Mouse (Mus musculus) forebrain, embryonic 15.5 days (tissue): ENCODE results near the gene Nap1l5. TPM values are rescaled to one million over a fixed set of nuclear protein-coding genes. Genes with fewer than 3 reads are reported as not detected.

Experiments
- ATAC-seq: fragments of 200-750 bp; cut with Nextera tagmentation; replicated peaks from 2 replicates; pipeline ENCODE4 v1.8.0; 2017; ENCODE audit warnings: mild to moderate bottlenecking, moderate TSS enrichment, moderate library complexity
- H3K27ac ChIP-seq: fragments of 300-500 bp; sonication (generic); replicated peaks from 2 replicates; pipeline ENCODE4 v1.5.1; 2015; ENCODE audit warnings: mild to moderate bottlenecking, inconsistent platforms
- H3K27me3 ChIP-seq: fragments of 300-500 bp; sonication (generic); 2 replicates; pipeline ENCODE4 v1.6.1; 2015; ENCODE audit warnings: inconsistent platforms
- H3K36me3 ChIP-seq: fragments of 300-500 bp; sonication (generic); 2 replicates; pipeline ENCODE4 v1.6.1; 2015; ENCODE audit warnings: mild to moderate bottlenecking, inconsistent platforms
- H3K4me1 ChIP-seq: fragments of 300-500 bp; sonication (generic); 2 replicates; pipeline ENCODE4 v1.6.1; 2015; ENCODE audit warnings: inconsistent platforms
- H3K4me2 ChIP-seq: fragments of 300-500 bp; sonication (generic); replicated peaks from 2 replicates; pipeline ENCODE4 v1.6.1; 2015; ENCODE audit warnings: mild to moderate bottlenecking, inconsistent platforms
- H3K4me3 ChIP-seq: fragments of 300-500 bp; sonication (generic); 2 replicates; pipeline ENCODE4 v1.5.1; 2015; ENCODE audit warnings: mild to moderate bottlenecking, inconsistent platforms
- H3K9ac ChIP-seq: fragments of 300-500 bp; sonication (generic); replicated peaks from 2 replicates; pipeline ENCODE4 v1.6.1; 2015; ENCODE audit warnings: mild to moderate bottlenecking, inconsistent platforms
- H3K9me3 ChIP-seq: fragments of 300-500 bp; sonication (generic); 2 replicates; pipeline ENCODE4 v1.6.1; 2016; ENCODE audit warnings: inconsistent platforms
- WGBS: fragments of 180-500 bp; shearing (Covaris S2); methylation state at CpG from one replicate; pipeline ENCODE4 v1.1.7; 2015; ENCODE audit warnings: mixed read lengths; 5-methylcytosine and 5-hydroxymethylcytosine counted together
- polyA plus RNA-seq: library from polyadenylated mRNA; unstranded; fragments of >200 nt; fragmentation: Nextera tagmentation; extraction: Ambion mirVana; gene quantifications from 2 replicates; pipeline ENCODE4 v1.2.1, GENCODE M21; 2015

Gene Nap1l5
- polyA plus RNA-seq, 1 experiment from 2014 or later = 90.4 TPM

DNA sequence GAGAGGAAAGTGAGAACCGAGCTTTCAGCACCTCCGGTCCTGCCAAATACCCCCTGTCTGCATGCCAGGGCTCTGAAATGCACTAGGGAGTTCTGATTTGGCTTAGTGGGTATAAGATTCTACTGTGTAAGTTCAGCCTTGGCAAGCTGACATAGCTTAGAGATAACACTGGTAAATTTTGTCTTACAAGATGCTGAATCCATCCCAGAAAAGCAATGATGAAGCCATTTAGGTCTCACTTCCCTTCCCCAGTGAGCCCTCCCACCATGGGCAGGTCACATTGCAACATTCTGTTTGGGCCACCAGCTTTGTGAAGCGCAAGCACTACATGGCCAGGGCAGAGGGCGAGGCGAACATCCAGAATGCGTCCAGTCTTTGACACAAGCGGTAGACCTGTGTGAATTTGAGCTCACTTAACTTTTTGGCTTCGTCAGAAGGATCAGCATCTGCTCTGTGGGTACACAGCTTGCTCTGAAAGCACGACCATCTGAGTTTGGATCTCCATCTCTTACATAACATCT, 23.1 kb upstream of the Nap1l5 start:
- peak overlapping the region; percentile 63 for H3K27ac ChIP-seq
- H3K27me3 ChIP-seq = no peaks in the 10 kb centered on the region
- H3K4me1 ChIP-seq = peaks cover 42% of the 10 kb centered on the region
- no peaks in the 10 kb centered on the region for H3K36me3 ChIP-seq
- peak; percentile 62; the same call in 1 of the 2 replicates for ATAC-seq
- no peak overlapping the region for H3K9ac ChIP-seq
- whole genome bisulfite sequencing = 74% methylated on average over 9 of the region's 9 CpGs
- H3K4me3 ChIP-seq = no peak overlapping the region
- H3K4me2 ChIP-seq = no peak overlapping the region
- no peaks in the 10 kb centered on the region for H3K9me3 ChIP-seq

DNA sequence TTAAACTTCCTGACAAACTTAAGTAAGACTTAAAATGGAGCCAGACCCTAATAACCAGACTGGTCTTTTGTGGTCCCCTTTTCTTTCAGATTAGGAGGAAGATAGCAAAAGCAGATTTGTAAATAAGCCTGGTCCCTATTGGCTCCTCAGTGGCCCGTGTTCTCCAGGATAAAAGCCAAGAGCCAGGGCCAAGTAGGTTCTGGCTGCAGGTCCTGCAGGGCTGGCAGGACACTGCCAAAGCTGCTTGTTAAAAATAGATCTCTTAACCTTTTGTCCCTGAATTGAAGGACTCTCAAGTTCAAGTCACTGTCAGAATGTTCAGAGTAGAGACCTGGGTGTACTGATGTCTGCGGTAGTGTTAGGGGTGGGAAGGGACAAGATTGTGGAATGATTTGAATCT, 21.0 kb upstream of the Nap1l5 start:
- Histone ChIP-seq H3K4me3 (no peak overlapping the region), H3K36me3 (no peaks in the 10 kb centered on the region), H3K9ac (no peak overlapping the region), H3K27ac (no peak overlapping the region), H3K27me3 (no peaks in the 10 kb centered on the region), H3K9me3 (no peaks in the 10 kb centered on the region), H3K4me1 (peaks cover 27% of the 10 kb centered on the region), H3K4me2 (no peak overlapping the region)
- no peak for ATAC-seq
- WGBS = 70% methylated on average over 2 of the region's 2 CpGs

DNA sequence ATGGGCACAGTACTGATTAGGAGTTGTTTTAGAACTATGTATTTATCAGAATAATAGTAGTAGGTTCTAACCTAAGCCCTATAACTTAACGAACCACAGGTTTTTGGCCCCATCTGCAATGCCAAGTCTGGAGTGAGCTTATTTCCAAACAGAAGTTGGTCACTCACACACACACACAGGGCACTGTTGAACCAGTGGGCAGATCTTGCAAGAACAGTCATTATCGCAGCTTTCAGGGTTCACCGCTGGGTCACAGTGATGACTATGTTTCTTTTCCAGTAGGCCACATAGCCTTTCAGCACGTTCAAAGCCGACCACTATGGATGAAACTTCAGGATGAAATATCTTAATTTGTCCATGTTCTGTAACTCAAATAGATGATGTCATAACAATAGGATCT, 15.6 kb upstream of the Nap1l5 start:
- no peak overlapping the region for H3K9ac ChIP-seq
- no peak for ATAC-seq
- 89% methylated on average over 5 of the region's 5 CpGs for WGBS
- no peak overlapping the region for H3K27ac ChIP-seq
- H3K36me3 ChIP-seq = peaks cover 3% of the 10 kb centered on the region; the same call in 1 of the 2 replicates
- H3K4me1 ChIP-seq = 0 out of 2 replicates have a peak, but pooled peaks cover 3% of the 10 kb centered on the region
- no peak overlapping the region for H3K4me3 ChIP-seq
- no peak overlapping the region for H3K4me2 ChIP-seq
- H3K27me3 ChIP-seq = no peaks in the 10 kb centered on the region
- no peaks in the 10 kb centered on the region for H3K9me3 ChIP-seq

DNA sequence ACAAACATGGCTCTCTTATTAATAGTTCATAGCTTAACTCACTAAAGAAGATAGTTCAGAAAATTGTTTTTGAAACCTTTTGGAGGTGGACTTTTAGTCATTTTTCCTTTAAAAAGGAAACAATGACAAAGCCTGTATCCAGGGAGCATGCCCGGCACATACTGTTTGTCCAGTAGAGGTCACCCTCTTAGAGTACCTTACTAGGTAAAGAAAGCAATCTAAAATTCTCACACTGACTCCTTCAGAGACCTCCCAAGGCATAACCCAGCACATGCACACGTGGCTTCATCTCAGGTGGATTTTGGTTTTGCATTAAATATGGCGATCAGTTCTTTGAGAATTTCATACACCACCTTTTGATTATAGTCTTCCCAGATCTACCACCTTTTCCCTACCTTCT, 14.7 kb upstream of the Nap1l5 start:
- 53% methylated on average over 3 of the region's 3 CpGs for WGBS

DNA sequence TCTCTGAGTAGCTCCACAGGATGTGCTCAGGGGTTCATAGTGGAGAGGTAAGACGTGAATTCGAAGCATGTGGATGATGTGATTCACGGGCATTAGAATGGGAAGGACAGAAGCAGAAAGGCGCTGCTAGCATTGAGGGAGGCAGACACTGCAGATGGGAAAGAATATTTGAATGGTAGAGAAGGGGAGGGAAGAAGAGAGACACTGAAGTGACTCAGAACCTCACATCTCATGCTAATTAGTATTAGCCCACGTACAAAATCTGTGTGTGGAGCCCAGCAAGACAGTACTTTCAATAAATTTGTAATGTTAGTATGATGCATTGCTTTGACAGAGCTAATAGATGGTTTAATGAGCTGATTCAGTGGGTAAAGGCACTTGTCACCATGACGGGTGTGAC, 13.9 kb upstream of the Nap1l5 start:
- Histone ChIP-seq H3K27me3 (no peaks in the 10 kb centered on the region), H3K27ac (no peak overlapping the region), H3K4me1 (no peaks in the 10 kb centered on the region), H3K4me3 (no peak overlapping the region), H3K36me3 (peaks cover 15% of the 10 kb centered on the region), H3K9me3 (no peaks in the 10 kb centered on the region), H3K4me2 (no peak overlapping the region), H3K9ac (no peak overlapping the region)
- WGBS = 75% methylated on average over 6 of the region's 6 CpGs
- ATAC-seq = no peak

More for the DNA sequence above, 14.7 kb upstream of the Nap1l5 start:
- no peak for ATAC-seq
- Histone ChIP-seq H3K4me1 (no peaks in the 10 kb centered on the region), H3K36me3 (peaks cover 9% of the 10 kb centered on the region), H3K9ac (no peak overlapping the region), H3K9me3 (no peaks in the 10 kb centered on the region), H3K4me2 (no peak overlapping the region), H3K27ac (no peak overlapping the region), H3K27me3 (no peaks in the 10 kb centered on the region), H3K4me3 (no peak overlapping the region)

DNA sequence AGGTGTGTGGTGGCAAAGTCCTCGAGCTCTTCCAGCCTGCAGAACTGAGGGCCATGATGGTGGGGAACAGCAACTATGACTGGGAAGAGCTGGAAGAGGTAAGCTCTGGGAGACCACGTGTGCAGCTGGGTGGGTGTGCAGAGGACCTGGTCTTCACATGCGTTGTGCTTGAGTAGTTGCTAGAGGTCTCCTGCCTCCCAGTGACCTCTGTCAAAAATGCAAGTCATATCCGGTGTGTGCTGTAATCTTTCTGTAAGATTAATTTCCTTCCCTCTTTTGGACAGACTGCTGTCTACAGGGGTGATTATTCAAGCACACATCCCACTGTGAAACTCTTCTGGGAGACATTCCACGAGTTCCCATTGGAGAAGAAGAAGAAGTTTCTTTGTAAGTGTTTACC, 9.6 kb upstream of the Nap1l5 start:
- Histone ChIP-seq H3K9ac (no peak overlapping the region), H3K27me3 (no peaks in the 10 kb centered on the region), H3K4me2 (no peak overlapping the region), H3K27ac (no peak overlapping the region), H3K4me1 (no peaks in the 10 kb centered on the region), H3K9me3 (no peaks in the 10 kb centered on the region), H3K4me3 (no peak overlapping the region), H3K36me3 (peaks cover 15% of the 10 kb centered on the region)
- WGBS = 92% methylated on average over 5 of the region's 5 CpGs
- ATAC-seq = no peak

DNA sequence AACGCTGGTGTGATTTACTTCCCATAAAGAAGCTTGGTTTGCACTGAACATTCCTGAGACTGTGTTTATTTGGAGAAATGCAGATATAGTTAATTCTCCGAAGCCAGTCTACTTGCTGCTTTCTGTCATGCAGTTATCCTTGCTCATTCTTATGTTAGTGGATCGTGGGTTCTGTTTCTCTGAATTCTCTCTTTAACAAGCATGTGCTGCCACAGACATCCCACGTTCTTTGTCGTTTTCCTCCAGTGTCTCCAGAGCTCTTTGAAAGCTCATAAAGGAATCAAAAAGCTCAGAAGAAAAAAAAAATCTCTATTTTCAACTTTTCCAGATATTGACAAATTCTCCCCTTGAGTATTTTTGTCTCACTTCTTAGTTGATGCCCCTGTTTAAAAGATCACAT, 7.1 kb upstream of the Nap1l5 start:
- Histone ChIP-seq H3K4me2 (no peak overlapping the region), H3K4me1 (no peaks in the 10 kb centered on the region), H3K4me3 (no peak overlapping the region), H3K9me3 (no peaks in the 10 kb centered on the region), H3K36me3 (peaks cover 12% of the 10 kb centered on the region), H3K27me3 (no peaks in the 10 kb centered on the region), H3K9ac (no peak overlapping the region), H3K27ac (no peak overlapping the region)
- ATAC-seq = no peak
- 82% methylated on average over 5 of the region's 5 CpGs for WGBS

DNA sequence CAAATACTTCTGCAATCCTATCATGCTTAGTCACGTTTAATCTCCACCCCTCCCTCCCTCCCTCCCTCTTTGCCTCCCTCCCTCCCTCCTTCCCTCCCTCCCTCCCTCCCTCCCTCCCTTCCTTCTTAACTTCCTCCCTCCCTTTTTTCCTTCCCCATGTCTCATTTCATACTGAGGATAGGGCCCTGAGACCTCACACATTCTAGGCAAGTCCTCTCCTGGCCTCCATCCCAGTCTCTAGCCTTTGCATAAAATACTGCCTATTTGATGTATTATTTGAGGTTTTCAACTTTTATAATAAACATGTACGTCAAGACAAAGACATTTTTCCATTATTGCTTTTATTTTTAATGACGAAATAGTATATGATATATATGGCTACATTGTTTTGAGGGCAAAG, 6.7 kb upstream of the Nap1l5 start:
- no peaks in the 10 kb centered on the region for H3K4me1 ChIP-seq
- no peak overlapping the region for H3K4me3 ChIP-seq
- no peaks in the 10 kb centered on the region for H3K9me3 ChIP-seq
- H3K27ac ChIP-seq = no peak overlapping the region
- WGBS = 80% methylated on average over 3 of the region's 3 CpGs
- ATAC-seq = no peak
- H3K36me3 ChIP-seq = peaks cover 12% of the 10 kb centered on the region
- H3K27me3 ChIP-seq = no peaks in the 10 kb centered on the region
- no peak overlapping the region for H3K9ac ChIP-seq
- no peak overlapping the region for H3K4me2 ChIP-seq

DNA sequence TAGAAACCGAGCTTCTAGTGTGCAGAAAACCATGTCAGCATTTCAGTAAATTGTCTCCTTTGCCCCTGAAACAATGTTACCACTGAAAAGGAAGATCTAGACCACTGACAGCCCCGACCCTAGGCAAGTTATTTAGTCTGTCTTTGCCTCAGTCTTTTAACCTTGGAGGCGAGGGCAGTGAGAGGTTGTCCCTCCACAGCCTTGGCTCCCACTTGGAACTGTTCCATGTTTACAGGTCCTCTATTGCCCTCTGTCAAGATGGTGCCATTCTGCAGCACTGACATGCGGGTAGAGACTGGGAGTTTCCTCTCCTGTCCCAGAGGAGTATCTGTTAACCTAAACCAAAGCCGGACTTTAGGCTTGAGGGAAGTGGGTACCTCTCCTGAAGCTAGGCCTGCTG, 6.0 kb upstream of the Nap1l5 start:
- H3K27ac ChIP-seq = no peak overlapping the region
- H3K4me2 ChIP-seq = no peak overlapping the region
- H3K27me3 ChIP-seq = no peaks in the 10 kb centered on the region
- H3K4me1 ChIP-seq = no peaks in the 10 kb centered on the region
- H3K9me3 ChIP-seq = no peaks in the 10 kb centered on the region
- H3K9ac ChIP-seq = no peak overlapping the region
- ATAC-seq = no peak
- 83% methylated on average over 5 of the region's 5 CpGs for WGBS
- no peak overlapping the region for H3K4me3 ChIP-seq
- H3K36me3 ChIP-seq = peaks cover 12% of the 10 kb centered on the region

DNA sequence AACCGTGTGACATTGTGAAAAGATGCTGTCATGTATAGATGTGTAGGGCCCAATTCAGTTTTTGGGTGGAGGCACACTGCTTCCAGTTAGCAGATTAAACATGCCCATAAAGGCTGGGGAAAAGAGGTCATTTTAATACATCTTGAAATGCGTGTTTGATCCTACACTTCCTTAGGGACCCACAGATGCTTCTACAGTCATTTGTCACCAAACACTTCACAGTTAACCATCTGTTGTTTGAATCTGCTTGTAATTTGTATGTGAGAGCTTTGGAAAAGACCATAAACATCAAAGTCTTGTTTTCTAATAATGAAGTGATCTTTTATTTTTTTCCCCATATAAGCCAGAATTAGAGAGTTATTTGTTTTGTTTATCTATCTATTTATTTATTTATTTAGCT, 915 bp upstream of the Nap1l5 start:
- no peak overlapping the region for H3K4me2 ChIP-seq
- 56% methylated on average over 2 of the region's 2 CpGs for WGBS
- peaks cover 20% of the 10 kb centered on the region for H3K36me3 ChIP-seq
- no peak overlapping the region for H3K9ac ChIP-seq
- H3K27ac ChIP-seq = no peak overlapping the region
- H3K9me3 ChIP-seq = peaks cover 13% of the 10 kb centered on the region
- H3K4me1 ChIP-seq = peaks cover 9% of the 10 kb centered on the region
- no peak overlapping the region for H3K4me3 ChIP-seq
- ATAC-seq = no peak
- H3K27me3 ChIP-seq = no peaks in the 10 kb centered on the region

DNA sequence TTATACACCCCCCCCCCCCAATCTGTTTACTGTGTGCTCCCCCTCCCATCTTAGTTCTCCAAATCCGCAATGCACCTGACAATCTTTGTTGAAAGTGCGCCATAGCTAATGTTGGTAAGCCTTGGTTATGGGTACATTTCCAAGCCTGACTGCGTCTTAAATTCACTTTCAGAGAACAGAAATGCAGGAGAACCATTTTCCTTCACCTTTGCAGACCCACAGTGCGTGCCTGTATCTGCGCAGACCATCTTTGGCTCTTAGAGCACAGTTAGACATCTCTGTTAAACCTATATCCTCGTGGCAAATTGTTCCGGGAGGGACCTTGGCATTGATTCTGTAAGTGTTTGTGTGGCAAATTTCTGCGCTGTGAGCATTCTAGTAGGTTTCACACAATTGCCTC, 460 bp upstream of the Nap1l5 start:
- H3K4me3 ChIP-seq = peak overlapping the region; percentile 53
- peaks cover 20% of the 10 kb centered on the region for H3K36me3 ChIP-seq
- 0 out of 2 replicates have a peak overlapping the region, but pooled peaks have one; percentile 51 for H3K9ac ChIP-seq
- H3K9me3 ChIP-seq = peaks cover 13% of the 10 kb centered on the region
- peak overlapping the region; percentile 61 for H3K27ac ChIP-seq
- ATAC-seq = 0 out of 2 replicates have a peak, but pooled peaks have one; percentile 1
- peaks cover 11% of the 10 kb centered on the region for H3K4me1 ChIP-seq
- no peaks in the 10 kb centered on the region for H3K27me3 ChIP-seq
- WGBS = 66% methylated on average over 8 of the region's 8 CpGs
- H3K4me2 ChIP-seq = peak overlapping the region; percentile 60

DNA sequence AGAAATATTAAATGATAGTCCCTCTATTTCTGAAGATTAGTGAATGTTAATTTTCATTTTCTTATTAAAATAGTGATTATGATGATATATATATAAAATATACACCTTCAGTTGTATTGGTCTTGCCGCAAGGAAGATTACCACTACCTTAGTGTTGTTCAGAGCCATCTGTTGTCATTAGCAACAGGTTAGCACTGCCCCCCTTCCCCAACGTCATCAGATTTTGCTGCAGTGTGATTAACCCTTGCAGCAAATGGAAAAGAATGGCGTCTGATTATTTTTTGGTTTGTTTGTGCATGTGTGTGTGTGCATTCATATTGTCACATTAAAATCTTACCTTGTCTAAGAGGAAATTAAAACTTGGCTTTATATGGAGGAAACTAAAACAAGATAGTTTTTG, 2.3 kb downstream of the Nap1l5 start:
- WGBS = 55% methylated on average over 3 of the region's 3 CpGs
- no peak overlapping the region for H3K9ac ChIP-seq
- no peak for ATAC-seq

DNA sequence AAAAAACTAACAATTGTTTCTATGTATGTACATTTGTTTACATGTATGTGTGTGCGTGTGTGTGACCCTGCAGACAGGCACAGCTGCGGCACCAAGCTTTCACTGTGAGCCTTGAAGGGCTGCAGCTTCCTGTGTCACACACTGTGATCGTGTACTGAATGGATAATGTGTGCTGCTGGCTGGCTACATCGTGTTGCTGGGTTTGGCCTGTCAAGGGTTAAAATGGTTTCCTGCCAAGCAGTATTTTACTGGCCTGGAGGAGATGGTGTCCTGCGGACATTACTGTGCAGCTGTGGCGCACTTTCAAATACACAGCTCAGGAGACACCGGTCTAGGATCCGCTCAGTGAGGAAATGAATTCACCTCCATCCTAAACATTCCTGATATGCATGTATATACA, 3.7 kb downstream of the Nap1l5 start:
- 11% methylated on average over 8 of the region's 8 CpGs for WGBS
- ATAC-seq = peak; percentile 84

More for the DNA sequence above, 2.3 kb downstream of the Nap1l5 start:
- Histone ChIP-seq H3K27ac (no peak overlapping the region), H3K9me3 (peaks cover 13% of the 10 kb centered on the region), H3K27me3 (no peaks in the 10 kb centered on the region), H3K4me2 (no peak overlapping the region), H3K4me1 (peaks cover 19% of the 10 kb centered on the region), H3K36me3 (peaks cover 20% of the 10 kb centered on the region; the same call in 1 of the 2 replicates), H3K4me3 (no peak overlapping the region)

More for the DNA sequence above, 3.7 kb downstream of the Nap1l5 start:
- no peaks in the 10 kb centered on the region for H3K27me3 ChIP-seq
- no peak overlapping the region for H3K4me3 ChIP-seq
- H3K4me1 ChIP-seq = peaks cover 21% of the 10 kb centered on the region
- no peak overlapping the region for H3K9ac ChIP-seq
- peaks cover 13% of the 10 kb centered on the region for H3K9me3 ChIP-seq
- H3K27ac ChIP-seq = peak overlapping the region; percentile 13; the same call in 1 of the 2 replicates
- peaks cover 20% of the 10 kb centered on the region; the same call in 1 of the 2 replicates for H3K36me3 ChIP-seq
- peak overlapping the region; percentile 16; the same call in 1 of the 2 replicates for H3K4me2 ChIP-seq
